Mouse (Mus musculus) urinary bladder, adult 18-20 months (tissue): Measurements from ENCODE around the gene Tekt5.

Source experiments
- DNase-seq, 2 experiments: peaks; one replicate each; pipeline ENCODE4 v3.0.0; 2022; ENCODE audit warnings: low spot score in 2 of 2, mixed read lengths in 2 of 2

The Tekt5 gene

DNA sequence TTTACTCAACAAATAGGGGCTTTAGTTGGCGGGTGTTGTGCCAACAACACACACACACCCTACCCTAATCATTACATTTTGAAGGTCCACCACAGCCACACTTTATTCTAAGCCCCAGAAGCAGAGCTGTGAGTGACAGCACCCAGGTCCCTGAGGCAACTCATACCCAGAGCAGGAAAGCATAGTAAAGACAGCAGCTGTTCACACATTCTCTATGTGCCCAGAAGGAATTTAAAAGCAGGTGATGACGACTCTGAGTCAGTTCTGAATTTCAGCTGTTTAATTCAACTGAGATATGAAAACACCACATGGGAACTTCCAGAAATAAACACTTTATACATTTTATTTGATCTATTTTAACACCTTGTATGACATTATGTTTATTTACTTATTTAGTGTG, 15.8 kb downstream of the Tekt5 start:
- no peak for DNase-seq

DNA sequence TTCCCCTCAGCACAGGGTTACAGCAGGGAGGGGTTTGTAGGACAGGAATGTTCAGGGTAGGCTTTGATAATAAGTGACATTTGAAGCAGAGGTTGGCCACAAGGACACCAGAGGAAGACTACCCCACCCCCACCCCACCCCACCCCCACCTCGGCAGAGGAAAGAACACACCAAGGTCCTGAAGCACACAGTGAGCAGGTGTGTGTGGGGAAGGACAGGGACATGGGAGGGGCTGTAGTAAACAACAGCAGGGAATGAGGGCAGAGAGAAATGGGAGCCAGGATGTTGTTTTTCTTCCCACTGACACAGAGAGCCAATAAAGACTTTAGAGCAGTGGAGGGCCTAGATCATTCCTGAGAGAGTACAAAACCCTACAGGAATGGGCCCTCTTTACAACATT, 18.0 kb downstream of the Tekt5 start:
- DNase-seq, result no peak

DNA sequence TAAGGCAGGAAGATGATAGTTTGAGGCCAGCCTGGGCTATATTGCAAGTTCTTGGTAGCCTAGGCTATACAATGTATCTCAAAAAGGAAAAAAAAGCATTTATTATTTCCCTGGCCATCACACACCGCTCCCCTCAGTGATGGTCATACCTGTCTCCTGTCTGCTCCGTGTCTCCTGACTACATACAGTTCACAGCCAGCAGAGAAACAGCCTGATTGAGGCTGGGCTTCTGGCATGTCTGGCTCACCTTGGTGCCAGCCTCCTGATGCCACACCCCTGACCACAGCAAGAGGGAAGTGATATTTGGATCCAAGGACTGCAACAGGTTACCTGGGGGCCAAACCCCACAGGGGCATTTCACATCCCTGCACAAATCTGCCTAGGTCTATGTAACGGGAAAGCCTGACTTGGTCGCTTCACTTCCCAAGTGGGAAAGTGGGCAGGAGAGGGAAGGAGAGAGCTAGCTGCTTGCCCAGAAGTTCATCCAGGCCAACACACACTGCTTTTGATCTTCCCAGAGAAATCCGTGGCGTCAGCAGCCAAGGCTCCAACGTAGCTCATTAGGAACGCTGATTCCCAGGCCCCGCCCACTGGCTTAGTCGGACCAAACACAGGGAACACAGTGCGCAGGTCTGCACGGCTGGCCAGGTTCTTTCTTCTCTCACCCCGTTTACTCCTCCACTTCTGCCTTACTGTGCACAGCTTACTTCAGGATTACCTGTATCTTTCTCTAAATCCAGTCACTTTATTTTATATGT, 20.9 kb downstream of the Tekt5 start:
- DNase-seq, result peak; percentile 51 to 68

DNA sequence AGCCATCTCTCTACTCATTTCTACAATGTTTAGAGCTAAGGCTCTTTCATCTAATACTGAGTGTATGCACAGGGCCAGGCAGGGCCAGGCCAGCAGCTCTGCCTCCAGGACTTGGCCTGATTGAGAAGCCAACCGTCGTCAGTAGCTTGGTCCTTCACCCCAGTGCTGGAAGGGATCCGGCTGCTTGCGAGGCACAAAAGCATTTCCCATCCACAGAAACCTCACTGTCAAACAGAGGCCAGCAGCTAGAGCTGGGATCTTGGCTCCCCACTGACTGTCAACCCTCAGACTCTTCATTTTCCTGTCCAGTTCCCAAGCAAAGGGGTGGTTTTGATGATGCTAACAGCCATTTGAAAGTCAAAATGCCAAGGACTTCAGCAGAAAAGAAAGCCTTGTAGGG, 22.9 kb downstream of the Tekt5 start:
- no peak for DNase-seq

DNA sequence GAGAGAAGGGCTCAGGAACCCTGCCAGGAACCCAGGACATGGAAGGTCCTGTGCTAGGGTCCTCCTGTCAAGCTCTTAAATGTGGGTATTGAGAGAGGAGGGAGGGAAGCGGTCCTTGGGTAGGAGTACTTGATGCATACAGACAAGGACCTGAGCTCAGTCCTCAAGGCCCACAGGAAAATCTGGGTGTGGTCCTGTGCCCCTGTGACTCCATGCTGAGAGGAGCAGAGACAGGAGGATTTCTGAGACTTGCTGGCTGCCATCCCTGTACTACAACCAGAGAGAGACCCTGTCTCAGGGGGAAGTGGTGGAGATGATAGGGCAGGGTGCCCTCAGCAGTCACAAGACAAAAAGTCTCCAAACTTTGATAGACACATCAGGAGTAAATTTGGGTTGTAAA, 25.3 kb downstream of the Tekt5 start:
- DNase-seq, result no peak

DNA sequence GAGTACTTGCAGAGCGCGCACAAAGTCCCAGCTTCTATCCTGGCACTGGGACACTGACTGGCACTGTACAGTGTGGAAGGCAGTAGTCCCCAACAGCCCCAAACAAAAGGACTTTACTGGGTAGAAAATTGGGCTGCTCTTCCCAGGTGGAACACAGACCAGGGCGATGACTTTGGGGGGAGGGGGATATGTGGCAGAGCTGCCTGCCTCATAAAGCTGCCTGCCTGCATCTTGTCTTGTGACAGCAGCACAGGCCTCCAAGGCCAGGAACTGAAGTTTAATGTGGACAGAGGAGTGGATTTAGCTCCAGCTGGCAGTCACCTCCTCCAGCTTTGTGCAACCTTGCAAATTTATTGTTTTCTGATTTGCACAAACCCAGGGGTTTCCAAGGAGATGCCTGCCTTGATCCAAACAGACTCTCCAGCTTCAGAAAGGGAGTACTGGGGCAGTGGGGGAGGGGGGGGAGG, 25.8 kb downstream of the Tekt5 start:
- no peak for DNase-seq

DNA sequence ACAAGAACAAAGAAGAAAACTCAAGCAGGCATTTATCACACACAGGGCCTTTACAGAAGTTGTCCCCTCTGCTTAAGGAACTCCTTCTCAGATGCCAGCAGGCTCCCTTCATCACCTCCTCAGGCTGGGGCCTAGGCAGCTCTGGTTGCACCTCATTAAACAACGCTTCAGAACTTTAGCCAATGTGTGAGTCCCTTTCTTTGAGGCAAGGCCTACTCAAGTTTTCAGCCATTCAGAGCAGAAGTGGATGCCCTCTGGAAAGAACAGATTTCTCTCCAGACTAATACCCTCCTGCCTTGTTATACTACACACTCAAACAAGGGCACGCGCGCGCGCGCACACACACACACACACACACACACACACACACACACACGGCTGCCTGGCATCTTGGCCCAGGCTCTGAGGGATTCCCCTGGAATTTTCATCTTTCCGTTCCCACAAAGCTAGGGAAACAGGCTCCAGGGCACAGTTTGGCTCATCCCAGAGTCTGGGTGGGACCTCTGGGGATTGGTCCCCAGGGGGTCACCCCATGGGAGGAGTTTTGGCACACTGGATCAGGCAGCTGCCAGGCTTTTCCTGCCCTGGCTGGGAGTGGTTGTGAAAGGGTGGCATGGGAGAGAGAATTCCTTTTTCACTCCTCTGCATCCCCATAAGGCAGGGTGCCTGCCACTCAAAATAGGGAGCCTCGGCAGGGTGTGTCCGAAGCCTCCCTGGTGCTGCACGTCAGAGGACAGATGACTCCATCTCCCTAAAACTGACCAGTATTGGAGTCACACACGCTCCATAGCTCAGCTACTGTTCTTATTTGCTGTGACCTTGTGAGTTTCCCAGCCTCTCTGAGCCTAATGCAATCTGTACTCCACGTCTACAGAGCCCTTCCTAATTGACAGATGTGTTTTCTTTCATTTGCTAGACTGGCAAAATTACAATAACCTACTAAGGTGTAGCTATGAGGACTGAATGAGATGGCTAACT, 28.8 kb downstream of the Tekt5 start:
- DNase-seq, result no peak

DNA sequence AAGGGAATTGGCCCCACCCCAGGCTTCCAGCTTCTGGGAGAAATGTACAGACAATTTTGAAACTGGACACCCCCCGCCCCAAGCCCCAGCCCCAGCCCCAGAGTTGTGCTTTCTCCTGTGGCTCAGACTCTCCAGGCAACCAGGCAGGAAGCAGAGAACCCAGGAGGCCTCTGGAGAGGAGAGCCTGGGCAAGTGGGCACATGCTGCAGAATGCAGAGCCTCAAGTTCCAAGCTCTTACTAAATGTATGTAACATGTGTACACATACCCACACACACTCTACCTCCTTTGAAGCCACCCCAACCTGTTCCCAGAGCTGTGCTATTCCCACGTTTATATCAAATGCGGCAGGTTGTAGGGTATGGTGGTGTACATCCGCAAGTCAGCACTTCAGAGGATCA, 29.5 kb downstream of the Tekt5 start:
- DNase-seq, result peak in 1 of 2 experiments; percentile 60

DNA sequence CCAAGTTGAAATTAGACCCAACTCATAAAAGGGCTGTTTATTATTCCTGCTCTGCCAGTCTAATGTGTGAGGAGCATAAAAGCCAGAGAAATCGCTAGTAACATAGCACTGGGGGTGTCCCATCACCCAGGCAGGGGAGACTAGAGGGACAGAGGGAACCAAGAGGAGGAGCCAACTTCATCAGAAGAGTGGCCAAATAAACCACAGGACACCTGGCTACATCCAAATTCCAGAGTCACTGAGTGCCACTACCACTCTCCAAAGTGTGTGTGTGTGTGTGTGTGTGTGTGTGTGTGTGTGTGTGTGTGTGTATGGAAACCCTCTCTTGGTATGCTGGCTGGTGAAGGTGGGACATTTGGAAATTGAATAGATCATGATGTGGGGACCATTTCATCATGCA, 32.2 kb downstream of the Tekt5 start:
- DNase-seq, result no peak

DNA sequence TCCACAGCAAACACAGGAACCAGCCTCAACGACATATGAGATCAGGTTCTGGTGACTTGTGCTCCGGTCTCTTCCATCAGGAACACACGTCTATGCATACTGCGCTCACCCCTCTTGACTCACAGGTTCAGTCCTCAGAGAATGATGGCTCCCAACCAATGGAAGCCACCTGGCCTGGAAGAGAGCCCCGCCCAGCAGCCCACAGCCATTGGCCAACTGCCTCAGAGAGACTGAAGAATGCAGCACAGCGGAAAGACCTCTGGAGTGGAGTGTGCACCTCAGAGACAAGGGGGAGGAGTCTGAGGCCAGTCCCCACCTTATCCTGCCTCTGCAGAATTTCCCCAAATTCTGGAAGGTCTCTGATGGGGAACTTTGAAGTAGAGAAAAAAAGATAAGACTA, 36.0 kb downstream of the Tekt5 start:
- DNase-seq, result no peak

DNA sequence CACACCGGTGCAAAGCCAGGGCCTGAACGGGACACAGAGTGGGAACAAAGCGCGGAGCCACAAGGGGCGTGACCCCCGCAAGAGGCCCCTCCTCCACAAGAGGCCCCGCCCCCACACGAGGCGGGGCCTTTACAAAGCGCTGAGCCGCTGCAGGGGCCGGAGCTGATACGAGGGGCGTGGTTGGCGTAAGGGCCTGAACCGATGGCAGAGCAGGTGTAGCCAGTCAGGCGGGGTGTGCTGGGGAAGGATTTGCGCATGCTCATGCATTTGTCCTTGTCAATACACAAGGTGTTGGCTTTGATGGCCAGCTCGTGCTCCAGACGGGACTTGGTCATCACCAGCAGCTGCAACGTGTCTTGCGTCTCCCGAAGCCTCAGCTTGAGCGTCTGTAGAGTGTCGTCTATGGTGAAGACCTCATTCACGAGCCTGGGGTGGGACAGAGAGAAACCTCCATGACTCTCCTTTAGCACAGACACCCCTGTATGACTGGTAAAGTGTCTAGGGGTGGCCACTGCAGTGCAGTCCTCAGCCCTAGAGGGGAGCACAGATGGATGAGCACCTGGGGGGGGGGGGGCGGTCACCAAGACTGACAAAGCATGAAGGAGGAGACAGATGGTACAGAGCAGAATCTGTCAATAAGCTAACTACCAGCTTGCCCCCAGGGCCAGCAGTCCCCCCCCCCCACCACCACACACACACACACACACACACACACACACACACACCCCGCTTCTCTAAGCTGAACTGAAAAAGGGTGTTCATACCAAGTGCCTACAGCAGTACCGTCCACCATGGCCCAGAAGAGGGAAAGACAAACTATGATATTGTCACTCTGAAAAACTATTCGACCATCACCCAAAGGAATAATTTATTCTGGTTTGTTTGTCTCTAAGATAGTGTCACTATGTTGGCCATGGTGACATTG, 37.0 kb downstream of the Tekt5 start:
- peak; percentile 64 to 71 for DNase-seq

DNA sequence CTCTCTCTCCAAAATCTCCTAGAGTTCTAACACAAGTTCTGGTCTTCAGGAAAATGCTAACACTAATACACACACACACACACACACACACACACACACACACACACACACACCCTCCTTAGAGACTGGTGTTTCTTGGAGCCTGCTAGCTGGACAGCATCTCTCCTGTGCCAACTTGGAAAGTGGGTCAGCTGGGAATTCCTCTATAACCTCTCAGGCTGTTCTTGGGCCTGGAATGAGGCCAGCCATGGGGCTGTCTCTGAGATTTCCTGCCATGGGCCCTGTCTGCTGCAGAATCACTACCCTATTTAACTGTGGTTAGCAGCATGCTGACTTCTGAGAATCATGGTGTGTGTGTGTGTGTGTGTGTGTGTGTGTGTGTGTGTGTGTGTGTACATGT, 40.3 kb downstream of the Tekt5 start:
- DNase-seq, result no peak

DNA sequence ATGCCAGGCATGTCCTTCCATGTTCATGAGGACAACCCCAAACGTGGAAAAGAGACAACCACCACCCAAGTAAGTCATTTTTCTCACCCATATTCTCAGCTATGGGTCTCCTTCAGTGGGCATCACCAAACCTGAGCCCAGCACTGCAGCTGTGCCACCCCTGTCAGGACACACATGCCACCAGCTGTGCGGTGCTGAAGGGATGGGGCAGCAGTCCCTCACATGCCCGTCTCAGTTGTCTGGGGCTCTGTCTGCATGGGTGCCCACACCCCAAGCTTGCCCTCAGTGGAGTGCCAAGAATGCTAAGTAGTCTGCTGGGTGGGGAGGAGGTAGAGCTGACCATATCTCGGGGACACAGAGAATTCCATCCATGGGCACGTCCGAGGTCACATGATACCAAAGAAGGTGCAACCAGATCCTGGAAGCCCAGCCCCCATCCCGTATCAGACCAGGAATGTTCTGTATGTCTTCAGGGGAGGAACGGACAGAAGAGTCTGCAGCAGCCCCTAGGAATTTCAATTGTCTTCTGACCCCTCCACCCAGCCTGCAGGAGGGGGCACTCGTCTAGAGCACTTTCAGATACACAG, 44.1 kb downstream of the Tekt5 start:
- no peak for DNase-seq

DNA sequence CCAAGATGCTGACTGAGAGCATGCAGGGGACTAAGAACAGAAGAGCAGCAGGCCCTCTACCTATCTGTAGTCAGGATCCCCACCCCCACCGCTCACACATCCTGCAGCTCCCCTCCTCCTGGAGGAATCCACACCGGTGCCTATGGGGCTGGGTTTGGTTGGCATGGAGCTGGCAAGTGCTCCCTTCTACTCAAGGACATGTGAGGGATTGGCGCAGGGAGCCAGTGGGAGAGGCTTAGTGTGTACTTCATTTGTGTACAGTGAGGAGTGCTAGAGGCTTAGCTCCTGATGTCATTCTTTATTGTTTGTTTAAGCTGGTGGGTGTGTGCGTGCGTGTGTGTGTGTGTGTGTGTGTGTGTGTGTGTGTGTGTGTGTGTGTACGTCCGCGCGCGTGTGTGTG, 45.4 kb downstream of the Tekt5 start:
- no peak for DNase-seq

DNA sequence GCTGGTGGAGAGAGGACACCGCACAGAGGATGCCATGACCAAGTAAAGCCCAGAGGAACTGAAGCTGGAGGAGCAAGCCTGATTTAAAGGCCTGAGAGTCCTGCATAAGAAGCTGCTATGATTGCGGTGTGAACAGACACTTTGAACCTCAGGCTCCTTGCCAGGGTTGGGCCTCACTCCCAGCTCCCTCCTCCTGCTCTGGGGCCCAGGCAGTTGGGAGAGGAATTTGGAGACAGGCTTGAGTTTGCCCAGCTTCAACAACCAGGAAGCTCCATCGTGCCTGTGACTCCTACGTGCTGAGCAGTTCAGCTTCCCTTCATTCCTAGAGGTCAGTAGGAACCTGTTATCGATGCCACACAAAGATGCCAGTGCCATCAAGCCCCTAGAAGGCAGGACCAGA, 45.9 kb downstream of the Tekt5 start:
- no peak for DNase-seq

DNA sequence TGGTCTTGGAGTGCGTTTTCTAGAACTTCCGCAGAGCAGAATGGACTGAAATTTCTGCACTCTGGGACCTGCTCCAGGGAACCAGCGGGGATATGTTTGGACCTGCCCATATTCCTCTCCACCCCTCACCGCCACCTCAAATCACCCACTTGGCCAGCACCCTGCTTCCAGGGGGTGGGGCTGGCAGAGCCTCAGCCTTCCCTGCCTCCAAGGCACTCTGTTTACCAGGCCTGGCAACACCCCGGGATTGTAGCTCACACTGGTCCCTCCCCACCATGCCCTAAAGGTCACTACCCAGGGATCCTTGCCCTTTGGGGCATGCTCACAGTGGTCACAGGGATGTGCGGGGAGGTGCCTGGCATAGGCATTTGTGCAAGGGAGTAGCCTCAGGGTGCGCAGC, 47.7 kb downstream of the Tekt5 start:
- peak; percentile 59 to 81 for DNase-seq

DNA sequence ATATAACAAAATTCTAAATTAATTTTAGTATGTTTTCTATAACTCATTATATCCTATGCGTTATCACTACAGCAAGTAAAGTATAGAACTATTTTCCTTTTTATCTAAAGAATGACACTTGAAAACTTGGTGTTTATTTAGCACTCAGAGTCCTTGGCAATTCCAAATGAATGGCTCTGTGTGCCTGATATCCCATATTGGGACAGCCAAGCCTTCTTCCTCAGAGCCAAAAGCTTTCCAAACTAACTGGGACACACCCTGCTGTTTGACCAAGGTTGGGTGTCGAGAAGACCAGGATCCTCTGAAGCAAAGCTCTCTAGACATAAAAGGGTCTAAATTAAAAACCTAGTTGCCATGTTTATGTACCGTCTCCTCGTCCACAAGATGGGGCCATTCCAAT, 54.2 kb downstream of the Tekt5 start:
- no peak for DNase-seq

DNA sequence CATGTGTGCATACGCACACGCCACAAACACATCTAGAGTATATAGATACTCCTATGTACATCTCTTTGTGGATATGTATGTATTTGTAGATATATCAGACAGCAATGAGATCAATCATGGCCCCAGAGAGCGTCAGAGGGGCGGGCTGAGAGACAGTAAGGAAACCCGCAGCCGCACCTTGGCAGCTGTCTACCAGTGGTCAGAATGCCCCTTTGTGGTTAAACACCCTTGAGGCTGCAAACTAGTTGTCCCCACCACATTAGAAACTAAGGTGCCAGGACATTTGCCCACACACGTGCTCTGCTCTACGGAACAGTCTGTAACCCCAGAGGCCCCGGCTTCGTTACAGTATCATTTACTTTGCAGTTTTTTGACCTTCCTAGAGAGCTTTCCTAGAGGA, 55.4 kb downstream of the Tekt5 start:
- DNase-seq, result no peak

DNA sequence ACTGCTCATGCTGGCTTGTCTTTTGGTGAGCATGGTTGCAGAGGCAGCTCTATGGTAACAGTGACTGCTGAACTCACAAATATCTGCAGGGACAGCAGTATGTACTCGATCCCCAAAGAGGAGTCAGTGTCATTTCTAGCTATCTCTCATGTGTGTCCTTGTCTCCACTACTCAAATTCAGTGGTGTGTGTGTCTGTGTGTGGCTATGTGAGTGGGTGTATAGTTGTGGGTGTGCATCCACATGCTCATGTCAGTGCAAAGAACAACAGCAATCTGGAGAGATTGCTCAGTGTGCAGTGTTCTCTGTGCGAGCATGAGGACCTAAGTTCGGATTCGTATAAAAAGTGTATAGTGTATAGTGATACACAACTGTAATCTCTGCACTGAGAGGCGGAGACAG, 56.7 kb downstream of the Tekt5 start:
- DNase-seq, result no peak

DNA sequence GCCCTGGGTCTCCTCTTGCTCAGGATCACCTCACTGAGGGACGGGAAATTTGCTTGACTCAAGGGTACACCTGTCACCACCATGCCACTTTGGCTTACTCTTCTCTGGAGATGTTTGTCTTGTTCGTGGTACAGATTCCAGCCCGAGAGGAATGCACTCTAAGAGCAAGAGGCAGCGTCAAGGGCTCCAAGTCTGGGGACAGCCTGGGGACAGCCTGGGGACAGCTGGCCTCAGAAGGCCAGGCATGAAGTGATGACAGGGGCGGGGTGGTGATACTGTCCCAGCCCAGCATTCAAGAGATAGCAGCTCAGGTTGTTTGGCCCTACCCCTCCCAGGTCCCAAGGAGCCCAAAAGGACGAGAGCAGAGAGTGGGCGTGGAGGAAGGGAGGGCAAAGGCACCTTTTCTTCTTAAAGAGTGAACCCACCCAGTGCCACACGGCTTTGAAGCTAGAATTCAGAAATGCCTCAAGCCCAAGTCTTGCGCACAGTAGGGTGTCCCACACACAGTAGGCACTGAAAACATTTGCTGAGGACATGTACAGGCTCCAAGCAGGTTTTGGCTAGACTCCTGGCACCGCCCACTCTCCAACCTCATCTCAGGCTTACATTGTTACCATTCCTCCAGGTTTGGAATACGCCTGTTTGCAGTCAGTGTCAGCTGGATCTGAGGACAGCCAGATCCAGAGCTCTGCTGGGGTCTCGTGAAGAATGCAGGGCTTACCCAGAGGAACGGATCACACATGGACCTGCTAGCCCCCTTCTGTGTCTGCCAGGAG, 57.7 kb downstream of the Tekt5 start:
- DNase-seq, result no peak
